Mouse (Mus musculus): ENCODE measurements around the gene Mex3b.

DNA sequence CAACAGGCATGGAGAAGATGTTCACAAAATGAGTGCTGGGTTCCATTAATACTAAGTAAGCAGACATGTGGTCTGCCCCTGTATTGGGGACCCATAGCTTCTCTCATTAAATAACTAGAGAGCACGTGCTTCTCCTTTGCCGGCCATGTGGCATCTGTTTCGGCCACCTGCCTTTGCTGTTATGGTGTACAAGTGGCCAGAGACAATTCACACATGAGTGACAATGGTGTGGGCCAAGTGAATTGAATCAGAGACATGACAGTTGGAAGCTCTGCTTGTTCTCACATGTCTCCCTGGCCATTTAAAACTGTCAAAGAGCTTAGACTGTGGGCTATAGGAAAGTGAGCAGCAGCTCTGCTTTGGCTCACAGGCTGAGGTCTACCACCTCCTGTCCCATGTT is 37.6 kb upstream of the Mex3b start:
- TF ChIP-seq CTCF (IDR thresholded peaks at IDR 0.05; ENCODE audit: low read depth, low read length) (no peak), EP300 (IDR thresholded peaks at IDR 0.05; ENCODE audit: insufficient read depth, low read depth, low read length) (no peak), POLR2A (IDR thresholded peaks at IDR 0.05; ENCODE audit: insufficient read depth, low read length) (no peak)

Measured in ES-Bruce4 (cell line).